Mouse (Mus musculus): ENCODE data around the gene Lca5l. TPM values are rescaled to one million over a fixed set of nuclear protein-coding genes. Genes with fewer than 3 reads are reported as not detected.

Lca5l gene
- polyA plus RNA-seq, 1 experiment, result 1.4 TPM

GRCm38 (mm10) chr16:96127657-96128344, 64.3 kb downstream of the Lca5l start, which contains the start of gene Hmgn1:
TSS of gene Hmgn1 (minus strand) at chr16:96127729.
- TF ChIP-seq CTCF (IDR thresholded peaks at IDR 0.05; ENCODE audit: borderline replicate concordance, insufficient read depth, low read length) (no peak), POLR2A (IDR thresholded peaks at IDR 0.05; ENCODE audit: low read depth, low read length) (peak; percentile 96)
- Histone ChIP-seq H3K27ac (ENCODE audit: insufficient read depth, low read length) (peak within 1 kb of the TSS; percentile 81), H3K4me1 (ENCODE audit: control insufficient read depth, insufficient read depth, low read length) (peaks cover 8% of the 10 kb centered on the region; the same call in 1 of the 2 replicates)

GRCm38 (mm10) chr16:96127288-96127656, 64.8 kb downstream of the Lca5l start:
- peak overlapping the region; percentile 81 for H3K27ac ChIP-seq (ENCODE audit: insufficient read depth, low read length)
- peak overlapping the region; percentile 90 for H3K4me3 ChIP-seq (ENCODE audit: insufficient read depth, low read length)
- TF ChIP-seq POLR2A (IDR thresholded peaks at IDR 0.05; ENCODE audit: low read depth, low read length), result no peak; the same call in 1 of the 2 replicates
- no peak for TF ChIP-seq CTCF (IDR thresholded peaks at IDR 0.05; ENCODE audit: borderline replicate concordance, insufficient read depth, low read length)
- H3K4me1 ChIP-seq (ENCODE audit: control insufficient read depth, insufficient read depth, low read length), result peaks cover 8% of the 10 kb centered on the region; the same call in 1 of the 2 replicates

More at GRCm38 (mm10) chr16:96127657-96128344, 64.3 kb downstream of the Lca5l start, which contains the start of gene Hmgn1:
- peak within 1 kb of the TSS; percentile 90 for H3K4me3 ChIP-seq (ENCODE audit: insufficient read depth, low read length)

GRCm38 (mm10) chr16:96126684-96127171, 65.3 kb downstream of the Lca5l start:
- TF ChIP-seq CTCF (IDR thresholded peaks at IDR 0.05; ENCODE audit: borderline replicate concordance, insufficient read depth, low read length) (no peak), POLR2A (IDR thresholded peaks at IDR 0.05; ENCODE audit: low read depth, low read length) (no peak)
- Histone ChIP-seq H3K27ac (ENCODE audit: insufficient read depth, low read length) (peak overlapping the region; percentile 81), H3K4me3 (ENCODE audit: insufficient read depth, low read length) (peak overlapping the region; percentile 90), H3K4me1 (ENCODE audit: control insufficient read depth, insufficient read depth, low read length) (peaks cover 8% of the 10 kb centered on the region; the same call in 1 of the 2 replicates)

GRCm38 (mm10) chr16:96120022-96120623, 71.9 kb downstream of the Lca5l start:
- TF ChIP-seq CTCF (IDR thresholded peaks at IDR 0.05; ENCODE audit: borderline replicate concordance, insufficient read depth, low read length) (no peak), POLR2A (IDR thresholded peaks at IDR 0.05; ENCODE audit: low read depth, low read length) (no peak; the same call in 1 of the 2 replicates)
- no peak overlapping the region for H3K27ac ChIP-seq (ENCODE audit: insufficient read depth, low read length)
- no peak overlapping the region for H3K4me3 ChIP-seq (ENCODE audit: insufficient read depth, low read length)
- H3K4me1 ChIP-seq (ENCODE audit: control insufficient read depth, insufficient read depth, low read length), result no peaks in the 10 kb centered on the region

DNA sequence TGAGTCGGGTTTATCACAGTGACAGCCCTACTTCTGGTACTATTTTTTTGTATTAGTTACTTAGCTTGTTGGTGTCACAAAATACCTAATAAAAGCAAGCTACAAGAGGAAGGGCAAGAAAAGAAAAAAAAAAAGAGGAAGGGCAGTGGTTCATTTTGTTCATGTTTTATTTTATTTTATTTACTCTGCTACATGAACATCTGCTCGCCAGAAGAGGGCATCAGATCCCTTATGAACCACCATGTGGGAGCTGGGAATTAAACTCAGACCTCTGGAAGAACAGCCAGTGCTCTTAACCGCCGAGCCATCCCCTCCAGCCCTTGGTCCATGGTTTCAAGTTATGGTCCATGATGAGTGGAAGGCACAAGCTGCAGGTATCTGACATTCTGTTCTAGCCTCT, 77.3 kb downstream of the Lca5l start:
- TF ChIP-seq POLR2A (IDR thresholded peaks at IDR 0.05; ENCODE audit: low read depth, low read length) (no peak), CTCF (IDR thresholded peaks at IDR 0.05; ENCODE audit: borderline replicate concordance, insufficient read depth, low read length) (no peak)
- peak overlapping the region; percentile 62 for H3K27ac ChIP-seq (ENCODE audit: insufficient read depth, low read length)
- no peak overlapping the region for H3K4me3 ChIP-seq (ENCODE audit: insufficient read depth, low read length)
- H3K4me1 ChIP-seq (ENCODE audit: control insufficient read depth, insufficient read depth, low read length), result no peaks in the 10 kb centered on the region

GRCm38 (mm10) chr16:96112769-96113168, 79.3 kb downstream of the Lca5l start:
- no peaks in the 10 kb centered on the region for H3K4me1 ChIP-seq (ENCODE audit: control insufficient read depth, insufficient read depth, low read length)
- no peak overlapping the region for H3K4me3 ChIP-seq (ENCODE audit: insufficient read depth, low read length)
- TF ChIP-seq POLR2A (IDR thresholded peaks at IDR 0.05; ENCODE audit: low read depth, low read length) (no peak), CTCF (IDR thresholded peaks at IDR 0.05; ENCODE audit: borderline replicate concordance, insufficient read depth, low read length) (no peak)
- H3K27ac ChIP-seq (ENCODE audit: insufficient read depth, low read length), result no peak overlapping the region

DNA sequence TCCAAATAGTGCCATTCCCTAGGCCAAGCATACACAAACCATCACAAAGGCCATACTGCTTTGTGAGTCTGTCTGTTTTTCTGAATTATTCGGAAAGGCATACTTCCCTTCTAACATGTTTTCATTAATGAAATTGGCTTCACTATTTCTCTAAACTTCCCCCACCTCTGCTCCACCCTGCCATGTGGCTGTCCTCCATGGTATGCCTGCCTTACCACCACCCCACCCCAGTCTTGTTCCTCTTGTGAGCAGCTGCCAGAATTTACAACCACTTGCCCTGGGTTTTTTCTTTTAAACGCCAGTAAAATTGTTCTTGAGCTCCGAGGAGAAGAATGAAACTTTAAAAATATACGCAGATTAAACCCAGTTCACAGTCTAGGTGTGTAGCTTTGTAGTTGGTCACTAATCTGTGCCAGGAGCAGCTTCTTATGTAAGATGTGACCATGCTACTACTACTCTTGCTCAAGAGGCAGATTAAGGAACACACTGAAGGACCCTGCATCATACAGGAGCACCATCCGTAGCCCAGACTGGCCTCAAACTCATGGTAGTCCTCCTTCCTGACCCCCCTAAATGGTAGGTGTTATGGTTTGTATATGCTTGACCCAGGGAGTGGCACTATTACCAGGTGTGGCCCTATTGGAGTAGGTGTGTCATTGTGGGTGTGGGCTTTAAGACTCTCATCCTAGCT, 81.3 kb downstream of the Lca5l start:
- no peak for TF ChIP-seq POLR2A (IDR thresholded peaks at IDR 0.05; ENCODE audit: low read depth, low read length)
- no peak for TF ChIP-seq CTCF (IDR thresholded peaks at IDR 0.05; ENCODE audit: borderline replicate concordance, insufficient read depth, low read length)
- Histone ChIP-seq H3K4me3 (ENCODE audit: insufficient read depth, low read length) (no peak overlapping the region), H3K27ac (ENCODE audit: insufficient read depth, low read length) (no peak overlapping the region), H3K4me1 (ENCODE audit: control insufficient read depth, insufficient read depth, low read length) (no peaks in the 10 kb centered on the region)

GRCm38 (mm10) chr16:96109673-96110072, 82.4 kb downstream of the Lca5l start:
- no peak overlapping the region for H3K4me3 ChIP-seq (ENCODE audit: insufficient read depth, low read length)
- TF ChIP-seq CTCF (IDR thresholded peaks at IDR 0.05; ENCODE audit: borderline replicate concordance, insufficient read depth, low read length), result no peak
- TF ChIP-seq POLR2A (IDR thresholded peaks at IDR 0.05; ENCODE audit: low read depth, low read length), result no peak
- no peaks in the 10 kb centered on the region; the same call in 1 of the 2 replicates for H3K4me1 ChIP-seq (ENCODE audit: control insufficient read depth, insufficient read depth, low read length)
- no peak overlapping the region for H3K27ac ChIP-seq (ENCODE audit: insufficient read depth, low read length)

Other genes with a start within 250 kb of the Lca5l start
- 37.0 and 40.3 TPM in 2 replicates for gene Psmg1, start 201.3 kb downstream of the Lca5l start, polyA plus RNA-seq (2011; ENCODE audit: insufficient read length, low read depth, missing spikeins)
- gene Brwd1, start 109.7 kb downstream of the Lca5l start, polyA plus RNA-seq (2011; ENCODE audit: insufficient read length, low read depth, missing spikeins), result 79.1 and 122 TPM in 2 replicates
- gene Hmgn1, start 64.5 kb downstream of the Lca5l start, polyA plus RNA-seq (2011; ENCODE audit: insufficient read length, low read depth, missing spikeins), result 261 and 299 TPM in 2 replicates
- 28.5 and 35.2 TPM in 2 replicates for gene Wrb, start 46.9 kb downstream of the Lca5l start, polyA plus RNA-seq (2011; ENCODE audit: insufficient read length, low read depth, missing spikeins)
- gene Sh3bgr, start 8.2 kb upstream of the Lca5l start, polyA plus RNA-seq (2011; ENCODE audit: insufficient read length, low read depth, missing spikeins), result 6.3 and 6.9 TPM in 2 replicates
- gene B3galt5, start 43.5 kb upstream of the Lca5l start, polyA plus RNA-seq (2011; ENCODE audit: insufficient read length, low read depth, missing spikeins), result not detected in 2 replicates